Mouse (Mus musculus) erythroblast, embryonic 14.5 days (primary cell): ENCODE results near the gene Cypt15.

Experiments
- GATA1 ChIP-seq: IDR thresholded peaks from 2 replicates; pipeline ENCODE4 v1.6.1; 2012; ENCODE audit warnings: low read length, inconsistent platforms, mixed read lengths
- TAL1 ChIP-seq: IDR thresholded peaks from 3 replicates; pipeline ENCODE4 v1.6.1; 2012; ENCODE audit warnings: low read length, inconsistent platforms, mixed read lengths

GRCm38 (mm10) chrX:39378830-39379229, 32.8 kb downstream of the Cypt15 start:
- TF ChIP-seq GATA1, result no peak
- no peak for TF ChIP-seq TAL1
